Mouse (Mus musculus) neural tube, embryonic 11.5 days (tissue): ENCODE data around the gene Slfn9. TPM values are rescaled to one million over a fixed set of nuclear protein-coding genes. Genes with fewer than 3 reads are reported as not detected.
"Not testable (repeated sequence)": the region's sequence is repeated elsewhere in the genome, so short reads cannot be mapped to it uniquely, and the experiment has no call there.

ENCODE experiments used
- ATAC-seq: fragments of 200-750 bp; cut with Nextera tagmentation; 2 replicates; pipeline ENCODE4 v1.8.0; 2017; ENCODE audit warnings: moderate number of reproducible peaks, mild to moderate bottlenecking, moderate TSS enrichment, moderate library complexity; ENCODE audit not compliant: insufficient read depth, low FRiP score, low TSS enrichment
- DNase-seq: peaks from one replicate; pipeline ENCODE4 v3.0.0-alpha.2; 2015; ENCODE audit warnings: low spot score
- H3K27ac ChIP-seq: fragments of 300-500 bp; sonication (generic); 2 replicates; pipeline ENCODE4 v1.5.1; 2014; ENCODE audit warnings: low read depth, mild to moderate bottlenecking, low read length
- H3K27me3 ChIP-seq: fragments of 300-500 bp; sonication (generic); 2 replicates; pipeline ENCODE4 v1.6.1; 2014; ENCODE audit warnings: mild to moderate bottlenecking, low read length, mixed read lengths; ENCODE audit not compliant: control insufficient read depth, insufficient read depth
- H3K36me3 ChIP-seq: fragments of 300-500 bp; sonication (generic); 2 replicates; pipeline ENCODE4 v1.6.1; 2014; ENCODE audit warnings: mild to moderate bottlenecking, low read length, moderate library complexity, mixed read lengths; ENCODE audit not compliant: control insufficient read depth, insufficient read depth
- H3K4me1 ChIP-seq: fragments of 300-500 bp; sonication (generic); 2 replicates; pipeline ENCODE4 v1.6.1; 2014; ENCODE audit warnings: low read length, mixed read lengths; ENCODE audit not compliant: control insufficient read depth, insufficient read depth
- H3K4me2 ChIP-seq: fragments of 300-500 bp; sonication (generic); 2 replicates; pipeline ENCODE4 v1.6.1; 2014; ENCODE audit warnings: low read depth, mild to moderate bottlenecking, moderate library complexity
- H3K4me3 ChIP-seq: fragments of 300-500 bp; sonication (generic); 2 replicates; pipeline ENCODE4 v1.5.1; 2014; ENCODE audit warnings: low read depth, low read length
- H3K9ac ChIP-seq: fragments of 300-500 bp; sonication (generic); 2 replicates; pipeline ENCODE4 v1.6.1; 2014; ENCODE audit warnings: mild to moderate bottlenecking, low read length
- H3K9me3 ChIP-seq: fragments of 300-500 bp; sonication (generic); 2 replicates; pipeline ENCODE4 v1.6.1; 2016; ENCODE audit warnings: low read length; ENCODE audit not compliant: control insufficient read depth
- WGBS: fragments of 180-500 bp; shearing (Covaris S2); extraction: QIAGEN DNeasy Blood & Tissue Kit; methylation state at CpG from one replicate; pipeline ENCODE4 v1.1.7; 2014; 5-methylcytosine and 5-hydroxymethylcytosine counted together
- polyA plus RNA-seq: library from polyadenylated mRNA; unstranded; fragments of >200 nt; fragmentation: Nextera tagmentation; extraction: Ambion mirVana; gene quantifications from 2 replicates; pipeline ENCODE4 v1.2.1, GENCODE M21; 2014

Gene Slfn9
- polyA plus RNA-seq, 1 experiment from 2014 or later = 9.8 TPM

- Histone ChIP-seq H3K27me3 (no peaks in the 10 kb centered on the region), H3K9ac (no peak overlapping the region), H3K4me3 (no peak overlapping the region), H3K36me3 (no peaks in the 10 kb centered on the region), H3K4me1 (no peaks in the 10 kb centered on the region), H3K9me3 (no peaks in the 10 kb centered on the region), H3K4me2 (no peak overlapping the region), H3K27ac (no peak overlapping the region)
- ATAC-seq (no peak), DNase-seq (no peak)
Measured at GRCm38 (mm10) chr11:83016093-83016492, 24.5 kb upstream of the Slfn9 start.

DNA sequence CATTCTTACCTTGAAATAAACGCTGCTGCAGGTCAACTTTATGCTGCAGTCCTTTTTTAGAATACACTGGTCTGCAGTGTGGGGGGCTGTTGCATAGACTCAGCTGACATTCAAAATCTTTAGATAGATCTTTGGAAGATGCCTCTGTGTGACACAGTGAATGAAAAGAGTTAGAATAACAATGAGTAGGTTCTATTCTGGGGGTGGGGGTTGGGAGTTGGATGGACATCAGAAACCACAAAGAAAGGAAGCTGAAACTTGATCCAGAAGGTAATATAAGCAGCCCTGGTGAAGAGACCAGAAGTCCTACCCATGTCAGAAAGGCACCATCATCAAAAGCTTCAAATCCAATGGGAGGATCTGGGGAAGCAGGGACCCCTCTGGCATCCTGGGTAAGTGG lies 21.7 kb upstream of the Slfn9 start:
- Histone ChIP-seq H3K27me3 (no peaks in the 10 kb centered on the region), H3K4me2 (no peak overlapping the region), H3K9me3 (no peaks in the 10 kb centered on the region), H3K36me3 (no peaks in the 10 kb centered on the region), H3K27ac (no peak overlapping the region), H3K4me1 (no peaks in the 10 kb centered on the region), H3K4me3 (no peak overlapping the region), H3K9ac (no peak overlapping the region)
- 81% methylated on average over 1 of the region's 1 CpGs for WGBS
- ATAC-seq (no peak), DNase-seq (no peak)

GRCm38 (mm10) chr11:82990612-82991385 lies 831 bp downstream of the Slfn9 start:
- Histone ChIP-seq H3K9ac (peak overlapping the region; percentile 36; the same call in 1 of the 2 replicates), H3K4me3 (peak overlapping the region; percentile 19), H3K4me2 (peak overlapping the region; percentile 50)
- not testable (repeated sequence) for H3K27me3 ChIP-seq, ATAC-seq, H3K9me3 ChIP-seq, H3K36me3 ChIP-seq, H3K27ac ChIP-seq, H3K4me1 ChIP-seq
- DNase-seq = peak; percentile 64
- WGBS = 17% methylated on average over 19 of the region's 19 CpGs

GRCm38 (mm10) chr11:82989357-82989756 lies 2.3 kb downstream of the Slfn9 start:
- H3K4me1 ChIP-seq = peaks cover 6% of the 10 kb centered on the region; the same call in 1 of the 2 replicates
- H3K4me3 ChIP-seq = no peak overlapping the region
- H3K4me2 ChIP-seq = no peak overlapping the region
- DNase-seq (peak; percentile 15), ATAC-seq (no peak)
- no peaks in the 10 kb centered on the region for H3K27me3 ChIP-seq
- H3K27ac ChIP-seq = no peak overlapping the region
- WGBS = 28% methylated on average over 12 of the region's 12 CpGs
- H3K9me3 ChIP-seq = no peaks in the 10 kb centered on the region
- H3K9ac ChIP-seq = no peak overlapping the region
- no peaks in the 10 kb centered on the region for H3K36me3 ChIP-seq

DNA sequence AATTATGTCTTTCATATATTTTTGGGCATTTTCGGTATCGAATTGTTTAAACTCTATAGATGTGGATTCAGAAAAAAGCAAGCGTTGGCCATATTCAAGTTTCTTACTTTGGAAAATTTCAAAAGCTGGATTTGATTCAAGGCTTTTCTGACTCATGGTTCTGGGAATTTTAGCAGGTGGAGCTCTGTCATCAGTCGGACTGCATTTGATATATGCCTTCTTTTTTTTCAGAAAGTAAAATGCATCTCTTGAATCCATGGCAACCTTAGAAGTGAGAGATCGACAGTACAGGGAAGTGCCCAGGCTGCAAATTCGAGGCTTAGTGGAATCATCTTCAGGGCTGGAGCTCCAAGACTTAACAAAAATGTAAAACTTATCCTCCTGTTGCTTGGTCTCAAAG lies 4.0 kb downstream of the Slfn9 start:
- 85% methylated on average over 6 of the region's 6 CpGs for WGBS
- H3K4me3 ChIP-seq = no peak overlapping the region
- H3K27me3 ChIP-seq = no peaks in the 10 kb centered on the region
- ATAC-seq = no peak
- no peak overlapping the region for H3K9ac ChIP-seq
- no peaks in the 10 kb centered on the region for H3K9me3 ChIP-seq
- H3K27ac ChIP-seq = no peak overlapping the region
- H3K4me1 ChIP-seq = peaks cover 6% of the 10 kb centered on the region; the same call in 1 of the 2 replicates
- DNase-seq = no peak
- H3K4me2 ChIP-seq = no peak overlapping the region
- H3K36me3 ChIP-seq = no peaks in the 10 kb centered on the region

DNA sequence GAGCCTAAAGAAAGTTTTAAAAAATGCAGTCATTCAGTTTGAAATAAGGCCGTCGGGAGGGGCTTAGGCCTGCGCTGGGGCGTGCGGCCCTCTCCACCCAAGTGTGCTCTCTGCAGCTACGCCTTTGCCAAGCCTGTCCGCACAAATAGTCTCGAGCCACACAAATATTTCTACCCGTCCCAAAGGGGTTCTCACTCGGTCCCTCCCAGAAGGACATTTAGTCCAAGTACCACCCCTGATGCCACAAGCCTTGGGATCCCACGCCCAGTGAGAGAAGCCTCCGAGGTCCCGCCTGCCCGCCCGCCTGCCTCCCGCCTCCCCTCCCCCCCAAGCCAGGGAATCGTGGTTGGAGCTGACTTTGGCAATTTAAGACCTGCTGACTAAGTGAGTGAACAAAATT lies 8.4 kb downstream of the Slfn9 start:
- 80% methylated on average over 17 of the region's 17 CpGs for WGBS
- ATAC-seq (no peak), DNase-seq (no peak)
- Histone ChIP-seq H3K4me2 (no peak overlapping the region), H3K27me3 (no peaks in the 10 kb centered on the region), H3K4me3 (no peak overlapping the region), H3K4me1 (no peaks in the 10 kb centered on the region), H3K27ac (no peak overlapping the region), H3K36me3 (no peaks in the 10 kb centered on the region), H3K9ac (no peak overlapping the region), H3K9me3 (no peaks in the 10 kb centered on the region)

DNA sequence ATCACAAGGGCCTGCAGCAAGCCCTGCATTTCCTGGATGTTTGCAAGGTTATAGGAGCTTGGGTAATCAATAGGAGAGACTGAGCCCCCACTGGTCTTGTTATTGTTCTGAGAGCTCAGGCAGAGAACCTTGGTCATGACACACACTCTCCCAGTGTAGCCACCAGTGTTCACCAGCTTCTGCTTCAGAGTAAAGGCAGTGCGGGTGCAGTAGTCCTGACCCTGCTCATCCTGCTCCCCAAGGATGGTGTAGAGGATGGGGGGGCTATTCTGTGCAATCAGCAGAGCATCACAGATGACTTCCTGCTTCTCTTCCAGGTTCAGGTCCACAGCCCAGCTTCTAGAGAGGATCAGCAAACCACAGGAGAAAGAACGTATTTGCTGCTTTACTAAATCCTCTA lies 9.2 kb downstream of the Slfn9 start:
- H3K4me3 ChIP-seq, ATAC-seq, DNase-seq, H3K9me3 ChIP-seq, H3K4me2 ChIP-seq, H3K36me3 ChIP-seq, H3K27ac ChIP-seq, H3K27me3 ChIP-seq, H3K4me1 ChIP-seq, H3K9ac ChIP-seq: not testable (repeated sequence)
- WGBS = 93% methylated on average over 2 of the region's 2 CpGs

GRCm38 (mm10) chr11:82973916-82974315 lies 17.7 kb downstream of the Slfn9 start:
- ATAC-seq (no peak), DNase-seq (no peak)
- H3K9me3 ChIP-seq = no peaks in the 10 kb centered on the region
- H3K36me3 ChIP-seq = no peaks in the 10 kb centered on the region
- WGBS = 45% methylated on average over 5 of the region's 5 CpGs
- no peak overlapping the region for H3K9ac ChIP-seq
- H3K27ac ChIP-seq = no peak overlapping the region
- no peak overlapping the region for H3K4me2 ChIP-seq
- no peak overlapping the region for H3K4me3 ChIP-seq
- H3K4me1 ChIP-seq = no peaks in the 10 kb centered on the region
- no peaks in the 10 kb centered on the region for H3K27me3 ChIP-seq

DNA sequence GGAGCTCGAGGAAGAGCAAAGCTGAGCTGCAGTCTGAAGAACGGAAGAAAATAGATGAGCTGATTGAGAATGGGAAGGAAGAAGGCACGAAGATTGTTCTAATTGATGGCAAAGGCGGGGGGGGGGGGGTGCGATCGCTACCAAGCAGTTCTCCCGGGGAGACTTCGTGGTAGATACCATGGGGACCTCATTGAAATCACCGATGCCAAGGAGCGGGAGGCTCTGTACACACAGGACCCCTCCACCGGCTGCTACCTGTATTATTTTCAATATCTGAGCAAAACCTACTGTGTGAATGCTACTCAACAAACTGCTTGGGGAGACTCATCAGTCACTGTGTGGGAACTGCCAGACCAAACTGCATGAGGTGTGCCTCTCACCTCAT lies 20.0 kb downstream of the Slfn9 start:
- H3K9me3 ChIP-seq = no peaks in the 10 kb centered on the region
- H3K27ac ChIP-seq = no peak overlapping the region
- H3K27me3 ChIP-seq = no peaks in the 10 kb centered on the region
- no peak overlapping the region for H3K4me3 ChIP-seq
- WGBS = 78% methylated on average over 11 of the region's 11 CpGs
- DNase-seq (no peak), ATAC-seq (no peak)
- no peaks in the 10 kb centered on the region for H3K4me1 ChIP-seq
- no peak overlapping the region for H3K9ac ChIP-seq
- H3K36me3 ChIP-seq = no peaks in the 10 kb centered on the region
- no peak overlapping the region for H3K4me2 ChIP-seq
